8 mouse cellular contexts compared by ENCODE assay signal in genomic region chr7:25251822-25252221, GRCm38 (mm10). TPM values are rescaled to one million over a fixed set of nuclear protein-coding genes. Genes with fewer than 3 reads are reported as not detected.
DNase-seq lines count a peak whose midpoint lies in the region; ATAC-seq and TF ChIP-seq lines count a peak whose summit lies in the region.

No protein-coding gene starts in this region.

- TF ChIP-seq POLR2A in lung, adult 2 months (IDR thresholded peaks at IDR 0.05; ENCODE audit: borderline replicate concordance, extremely low read depth, low read depth, low read length) = 0 out of 2 replicates have a peak, but pooled peaks have one; percentile 25

- H3K9me3 ChIP-seq in forebrain, embryonic 11.5 days (ENCODE audit: control insufficient read depth, low read length) = no peaks in the 10 kb centered on the region
- H3K9me3 ChIP-seq in intestine, embryonic 14.5 days (ENCODE audit: control insufficient read depth, low read length) = no peaks in the 10 kb centered on the region
- H3K9me3 ChIP-seq in neural tube, embryonic 13.5 days = no peaks in the 10 kb centered on the region

- no peak for TF ChIP-seq CTCF in lung, adult 2 months (IDR thresholded peaks at IDR 0.05; ENCODE audit: insufficient read depth, low read length)

- H3K4me1 ChIP-seq in lung, adult 2 months (ENCODE audit: control insufficient read depth, insufficient read depth, low read length) = peaks cover 16% of the 10 kb centered on the region
- H3K4me1 ChIP-seq in forebrain, embryonic 11.5 days (replicated peaks; ENCODE audit: control insufficient read depth, insufficient read depth, low read length) = peaks cover 28% of the 10 kb centered on the region
- peaks cover 25% of the 10 kb centered on the region for H3K4me1 ChIP-seq in intestine, embryonic 14.5 days (replicated peaks; ENCODE audit: control insufficient read depth, insufficient read depth, low read length)
- H3K4me1 ChIP-seq in neural tube, embryonic 13.5 days (replicated peaks) = peaks cover 47% of the 10 kb centered on the region

- peak overlapping the region; percentile 93; the same call in 1 of the 2 replicates for H3K27ac ChIP-seq in forebrain, embryonic 11.5 days (ENCODE audit: low read depth, low read length)
- H3K27ac ChIP-seq in intestine, embryonic 14.5 days (ENCODE audit: low read depth) = peak overlapping the region; percentile 97
- H3K27ac ChIP-seq in neural tube, embryonic 13.5 days (replicated peaks) = peak overlapping the region; percentile 79

- H3K36me3 ChIP-seq in forebrain, embryonic 11.5 days (ENCODE audit: control insufficient read depth, insufficient read depth, low read length) = no peaks in the 10 kb centered on the region
- no peaks in the 10 kb centered on the region for H3K36me3 ChIP-seq in intestine, embryonic 14.5 days (ENCODE audit: control insufficient read depth, insufficient read depth, low read length)
- no peaks in the 10 kb centered on the region for H3K36me3 ChIP-seq in neural tube, embryonic 13.5 days

- peak overlapping the region; percentile 91 for H3K9ac ChIP-seq in forebrain, embryonic 11.5 days (ENCODE audit: low read length)
- peak overlapping the region; percentile 97 for H3K9ac ChIP-seq in intestine, embryonic 14.5 days (ENCODE audit: low read length)
- H3K9ac ChIP-seq in neural tube, embryonic 13.5 days = peak overlapping the region; percentile 84

- no peak for ATAC-seq in forebrain, embryonic 11.5 days (replicated peaks; ENCODE audit: low FRiP score)
- ATAC-seq in intestine, embryonic 14.5 days (replicated peaks; ENCODE audit: low FRiP score, low TSS enrichment, low read depth) = no peak
- no peak for ATAC-seq in neural tube, embryonic 13.5 days (ENCODE audit: low read depth)

- WGBS in lung, adult 2 months = 24% methylated on average over 8 of the region's 8 CpGs
- WGBS in forebrain, embryonic 11.5 days = 21% methylated on average over 8 of the region's 8 CpGs
- WGBS in intestine, embryonic 14.5 days = 14% methylated on average over 8 of the region's 8 CpGs
- WGBS in neural tube, embryonic 13.5 days = 10% methylated on average over 8 of the region's 8 CpGs

- H3K4me3 ChIP-seq in lung, adult 2 months (replicated peaks; ENCODE audit: extremely low read depth, low read depth, low read length) = peak overlapping the region; percentile 61
- H3K4me3 ChIP-seq in forebrain, embryonic 11.5 days (ENCODE audit: low read depth, low read length) = peak overlapping the region; percentile 68
- peak overlapping the region; percentile 97 for H3K4me3 ChIP-seq in intestine, embryonic 14.5 days (ENCODE audit: low read depth, low read length)
- peak overlapping the region; percentile 78 for H3K4me3 ChIP-seq in neural tube, embryonic 13.5 days

- no peaks in the 10 kb centered on the region for H3K27me3 ChIP-seq in forebrain, embryonic 11.5 days (ENCODE audit: control insufficient read depth, insufficient read depth, low read length)
- H3K27me3 ChIP-seq in intestine, embryonic 14.5 days (replicated peaks; ENCODE audit: control insufficient read depth, insufficient read depth, low read length) = no peaks in the 10 kb centered on the region
- H3K27me3 ChIP-seq in neural tube, embryonic 13.5 days = no peaks in the 10 kb centered on the region

- H3K4me2 ChIP-seq in forebrain, embryonic 11.5 days (ENCODE audit: low read depth, low read length, severe bottlenecking) = peak overlapping the region; percentile 76
- peak overlapping the region; percentile 98 for H3K4me2 ChIP-seq in intestine, embryonic 14.5 days (ENCODE audit: low read length)
- H3K4me2 ChIP-seq in neural tube, embryonic 13.5 days = peak overlapping the region; percentile 99

- DNase-seq in lung, adult 2 months = no peak
- no peak for DNase-seq in lung, postnatal 25 days (ENCODE audit: low spot score)
- peak; percentile 48 for DNase-seq in forebrain, embryonic 11.5 days (ENCODE audit: low spot score)
- DNase-seq in intestine, embryonic 14.5 days (ENCODE audit: low spot score) = no peak
- no peak for DNase-seq in left cerebral cortex, postnatal 4 days
- no peak for DNase-seq in left cerebral cortex, postnatal 36 days (ENCODE audit: low spot score in 2 of 2)
- DNase-seq in embryo, embryonic 9.5 days (ENCODE audit: extremely low spot score) = no peak

- intact Hi-C loops in left cerebral cortex, postnatal 4 days (cut with DNase I) = no loop called here
- intact Hi-C loops in left cerebral cortex, postnatal 36 days (cut with DNase I) = loop anchor here (2.0 kb wide), 1 partner anchor 15 kb away; the partner anchor contains the start of gene Cic

RNA-seq across cellular contexts. Expression of gene Erf, which starts 1.3 kb away (rescaled TPM):
- polyA plus RNA-seq in lung, adult 2 months (2012; rRNA removed) = 41.1 and 51.4 TPM in 2 replicates
- 14.6 and 17.5 TPM in 2 replicates for polyA plus RNA-seq in forebrain, embryonic 11.5 days (2014; fragmentation: Nextera tagmentation; extraction: Ambion mirVana)
- polyA plus RNA-seq in intestine, embryonic 14.5 days (2014; fragmentation: Nextera tagmentation; extraction: Ambion mirVana) = 19.9 and 22.0 TPM in 2 replicates
- polyA plus RNA-seq in neural tube, embryonic 13.5 days (2015; fragmentation: Nextera tagmentation; extraction: Ambion mirVana) = 4.9 and 8.0 TPM in 2 replicates
- total RNA-seq in left cerebral cortex, postnatal 4 days (2021) = 10 to 100 TPM; 29.4 to 36.1 TPM
- 10 to 100 TPM; 55.8 to 76.2 TPM for total RNA-seq in left cerebral cortex, postnatal 36 days (2021)

RNA-seq across cellular contexts. Expression of gene Gsk3a, which starts 14.2 kb away (rescaled TPM):
- 104 and 116 TPM in 2 replicates for polyA plus RNA-seq in lung, adult 2 months (2012; rRNA removed)
- polyA plus RNA-seq in forebrain, embryonic 11.5 days (2014; fragmentation: Nextera tagmentation; extraction: Ambion mirVana) = 14.0 and 16.6 TPM in 2 replicates
- 13.2 and 13.6 TPM in 2 replicates for polyA plus RNA-seq in intestine, embryonic 14.5 days (2014; fragmentation: Nextera tagmentation; extraction: Ambion mirVana)
- polyA plus RNA-seq in neural tube, embryonic 13.5 days (2015; fragmentation: Nextera tagmentation; extraction: Ambion mirVana) = 16.5 and 16.8 TPM in 2 replicates
- 100 to 1,000 TPM; 195 to 197 TPM for total RNA-seq in left cerebral cortex, postnatal 4 days (2021)
- 100 to 1,000 TPM; 206 to 237 TPM for total RNA-seq in left cerebral cortex, postnatal 36 days (2021)

RNA-seq across cellular contexts. Expression of gene Cic, which starts 15.7 kb away (rescaled TPM):
- polyA plus RNA-seq in lung, adult 2 months (2012; rRNA removed) = 96.1 and 107 TPM in 2 replicates
- 40.3 and 44.2 TPM in 2 replicates for polyA plus RNA-seq in forebrain, embryonic 11.5 days (2014; fragmentation: Nextera tagmentation; extraction: Ambion mirVana)
- polyA plus RNA-seq in intestine, embryonic 14.5 days (2014; fragmentation: Nextera tagmentation; extraction: Ambion mirVana) = 38.0 and 38.5 TPM in 2 replicates
- 40.2 and 43.4 TPM in 2 replicates for polyA plus RNA-seq in neural tube, embryonic 13.5 days (2015; fragmentation: Nextera tagmentation; extraction: Ambion mirVana)
- total RNA-seq in left cerebral cortex, postnatal 4 days (2021) = 100 to 1,000 TPM; 324 to 333 TPM
- total RNA-seq in left cerebral cortex, postnatal 36 days (2021) = 100 to 1,000 TPM; 206 to 234 TPM

RNA-seq across cellular contexts. Expression of gene Zfp526, which starts 30.6 kb away (rescaled TPM):
- 18.0 and 18.4 TPM in 2 replicates for polyA plus RNA-seq in lung, adult 2 months (2012; rRNA removed)
- polyA plus RNA-seq in forebrain, embryonic 11.5 days (2014; fragmentation: Nextera tagmentation; extraction: Ambion mirVana) = 3.5 and 3.8 TPM in 2 replicates
- polyA plus RNA-seq in intestine, embryonic 14.5 days (2014; fragmentation: Nextera tagmentation; extraction: Ambion mirVana) = 3.9 and 4.2 TPM in 2 replicates
- 2.0 and 2.1 TPM in 2 replicates for polyA plus RNA-seq in neural tube, embryonic 13.5 days (2015; fragmentation: Nextera tagmentation; extraction: Ambion mirVana)
- 1 to 10 TPM; 6.5 to 7.8 TPM for total RNA-seq in left cerebral cortex, postnatal 4 days (2021)
- total RNA-seq in left cerebral cortex, postnatal 36 days (2021) = 10 to 100 TPM; 11.3 to 11.5 TPM

RNA-seq across cellular contexts. Expression of gene Dedd2, which starts 31.4 kb away (rescaled TPM):
- polyA plus RNA-seq in lung, adult 2 months (2012; rRNA removed) = 37.6 and 42.4 TPM in 2 replicates
- 11.2 TPM in 2 replicates for polyA plus RNA-seq in forebrain, embryonic 11.5 days (2014; fragmentation: Nextera tagmentation; extraction: Ambion mirVana)
- 8.0 and 9.0 TPM in 2 replicates for polyA plus RNA-seq in intestine, embryonic 14.5 days (2014; fragmentation: Nextera tagmentation; extraction: Ambion mirVana)
- 16.6 and 17.7 TPM in 2 replicates for polyA plus RNA-seq in neural tube, embryonic 13.5 days (2015; fragmentation: Nextera tagmentation; extraction: Ambion mirVana)
- total RNA-seq in left cerebral cortex, postnatal 4 days (2021) = 10 to 100 TPM; 15.1 to 16.8 TPM
- total RNA-seq in left cerebral cortex, postnatal 36 days (2021) = 10 to 100 TPM; 25.4 to 28.4 TPM
